Mouse (Mus musculus) left cerebral cortex, postnatal 25 days (tissue): ENCODE data around the gene Ccna1. TPM values are rescaled to one million over a fixed set of nuclear protein-coding genes. Genes with fewer than 3 reads are reported as not detected.

ENCODE experiments used
- total RNA-seq, 2 experiments: library from RNA; stranded (reverse); gene quantifications; 2 replicates each; pipeline ENCODE4 v1.2.3; 2021

Ccna1 gene
- total RNA-seq, 2 experiments from 2014 or later = 1.7 to 2.0 TPM

Other genes with a start within 250 kb of the Ccna1 start
- 10 to 100 TPM; 47.5 to 58.9 TPM for gene Rfxap, start 247.7 kb downstream of the Ccna1 start, total RNA-seq
- 10 to 100 TPM; 31.5 to 32.0 TPM for gene Sertm1, start 139.6 kb downstream of the Ccna1 start, total RNA-seq
- 10 to 100 TPM; 25.2 to 31.6 TPM for gene Spg20, start 56.6 kb upstream of the Ccna1 start, total RNA-seq
- under 1 TPM in 1 of 2 experiments, not detected in 1; 0.23 TPM for gene Ccdc169, start 81.8 kb upstream of the Ccna1 start, total RNA-seq
- not detected for gene Sohlh2, start 126.5 kb upstream of the Ccna1 start, total RNA-seq
- 1,000 to 10,000 TPM; 1,039 to 1,049 TPM for gene Dclk1, start 186.9 kb upstream of the Ccna1 start, total RNA-seq